10 mouse cellular contexts compared by ENCODE assay signal in genomic region chr2:12292023-12292820, GRCm38 (mm10). TPM values are rescaled to one million over a fixed set of nuclear protein-coding genes. Genes with fewer than 3 reads are reported as not detected.
DNase-seq lines count a peak whose midpoint lies in the region; ATAC-seq and TF ChIP-seq lines count a peak whose summit lies in the region.
"Had no signal": no experiment of that assay in that cellular context is flagged by ENCODE, and none has a peak within 500 bp of the region (broad histone marks: within the 10 kb centered on the region; RNA-seq: fewer than 3 reads in every experiment).

No protein-coding gene starts in this region.

- H3K27ac ChIP-seq in hindbrain, embryonic 12.5 days: 0 out of 2 replicates have a peak overlapping the region, but pooled peaks have one; percentile 7
- H3K27ac ChIP-seq in lung, postnatal 0 days (ENCODE audit: low read length): no peak overlapping the region
- no peak overlapping the region for H3K27ac ChIP-seq in heart, embryonic 12.5 days (ENCODE audit: poor library complexity, severe bottlenecking)

- DNase-seq in cerebellum, postnatal 25 days: peak; percentile 18
- peak; percentile 80 to 86 for DNase-seq in left cerebral cortex, postnatal 14 days (ENCODE audit: low spot score in 2 of 2)
- DNase-seq in right cerebral cortex, postnatal 10 days (ENCODE audit: low spot score in 2 of 2): peak; percentile 83 to 89
- no peak for DNase-seq in adrenal gland, postnatal 25 days
- DNase-seq in lung, postnatal 0 days (ENCODE audit: low spot score): no peak
- DNase-seq: gastrocnemius, postnatal 10 days; thymus, postnatal 14 days had no signal

- peaks cover 5% of the 10 kb centered on the region; the same call in 1 of the 2 replicates for H3K4me1 ChIP-seq in hindbrain, embryonic 12.5 days
- H3K4me1 ChIP-seq in lung, postnatal 0 days (ENCODE audit: insufficient read depth, low read depth, low read length): no peaks in the 10 kb centered on the region
- H3K4me1 ChIP-seq in heart, embryonic 12.5 days (replicated peaks): no peaks in the 10 kb centered on the region

- TF ChIP-seq EP300 in lung, postnatal 0 days (IDR thresholded peaks at IDR 0.05): no peak

- H3K9me3 ChIP-seq in hindbrain, embryonic 12.5 days (replicated peaks): no peaks in the 10 kb centered on the region
- no peaks in the 10 kb centered on the region for H3K9me3 ChIP-seq in lung, postnatal 0 days (ENCODE audit: low read length)
- no peaks in the 10 kb centered on the region for H3K9me3 ChIP-seq in heart, embryonic 12.5 days (replicated peaks)

- no peaks in the 10 kb centered on the region for H3K36me3 ChIP-seq in hindbrain, embryonic 12.5 days
- H3K36me3 ChIP-seq in lung, postnatal 0 days (ENCODE audit: insufficient read depth, low read length): no peaks in the 10 kb centered on the region
- H3K36me3 ChIP-seq in heart, embryonic 12.5 days: no peaks in the 10 kb centered on the region

- H3K27me3 ChIP-seq in hindbrain, embryonic 12.5 days: no peaks in the 10 kb centered on the region
- H3K27me3 ChIP-seq in lung, postnatal 0 days (replicated peaks; ENCODE audit: insufficient read depth, low read length): no peaks in the 10 kb centered on the region
- no peaks in the 10 kb centered on the region for H3K27me3 ChIP-seq in heart, embryonic 12.5 days (replicated peaks)

- no peak for TF ChIP-seq CTCF in lung, postnatal 0 days (IDR thresholded peaks at IDR 0.05)

- H3K4me2 ChIP-seq in hindbrain, embryonic 12.5 days (replicated peaks): no peak overlapping the region
- no peak overlapping the region for H3K4me2 ChIP-seq in lung, postnatal 0 days (replicated peaks; ENCODE audit: low read depth, low read length)
- H3K4me2 ChIP-seq in heart, embryonic 12.5 days: no peak overlapping the region

- intact Hi-C loops in left cerebral cortex, postnatal 14 days (cut with DNase I): loop anchor here (10.0 kb wide), 1 partner anchor 127 kb away; no protein-coding TSS in a partner anchor

- no peak overlapping the region for H3K4me3 ChIP-seq in hindbrain, embryonic 12.5 days
- no peak overlapping the region for H3K4me3 ChIP-seq in lung, postnatal 0 days (ENCODE audit: low read depth, low read length)
- no peak overlapping the region for H3K4me3 ChIP-seq in heart, embryonic 12.5 days

- H3K9ac ChIP-seq in hindbrain, embryonic 12.5 days: no peak overlapping the region
- H3K9ac ChIP-seq in lung, postnatal 0 days (replicated peaks; ENCODE audit: low read depth): no peak overlapping the region
- no peak overlapping the region for H3K9ac ChIP-seq in heart, embryonic 12.5 days

- WGBS in hindbrain, embryonic 12.5 days: 43% methylated on average over 8 of the region's 8 CpGs
- 61% methylated on average over 8 of the region's 8 CpGs for WGBS in lung, postnatal 0 days
- WGBS in heart, embryonic 12.5 days: 57% methylated on average over 8 of the region's 8 CpGs

- ATAC-seq in cerebellum, adult (ENCODE audit: insufficient number of reproducible peaks, low FRiP score, low TSS enrichment): no peak
- ATAC-seq in hindbrain, embryonic 12.5 days (ENCODE audit: low FRiP score): peak; percentile 95
- ATAC-seq in lung, postnatal 0 days: no peak
- ATAC-seq in heart, embryonic 12.5 days (ENCODE audit: insufficient number of reproducible peaks, low FRiP score): no peak

RNA-seq across cellular contexts. Expression of gene Itga8, which starts 9.5 kb away (rescaled TPM):
- 4.8 and 5.0 TPM in 2 replicates for polyA plus RNA-seq in hindbrain, embryonic 12.5 days (2016; fragmentation: Nextera tagmentation; extraction: Ambion mirVana)
- 1 to 10 TPM; 4.8 to 6.0 TPM for total RNA-seq in left cerebral cortex, postnatal 14 days (2021)
- 13.0 and 20.0 TPM in 2 replicates for total RNA-seq in adrenal gland, postnatal 25 days (2021)
- 20.0 and 20.2 TPM in 2 replicates for polyA plus RNA-seq in lung, postnatal 0 days (2015; fragmentation: Nextera tagmentation; extraction: Ambion mirVana)
- 11.7 and 12.1 TPM in 2 replicates for polyA plus RNA-seq in heart, embryonic 12.5 days (2016; fragmentation: Nextera tagmentation; extraction: Ambion mirVana)

Comparison
In these comparisons a context has a peak if more than half of its experiments do, and no peak if none do; other contexts are left out.
1. DNase-seq: peak in cerebellum, postnatal 25 days (2 of 2), left cerebral cortex, postnatal 14 days (2 of 2) and right cerebral cortex, postnatal 10 days (2 of 2); none in adrenal gland, postnatal 25 days (single experiment) and lung, postnatal 0 days (single experiment).